Mouse (Mus musculus) small intestine, adult 2 months (tissue): ENCODE results near the gene Rasa4. TPM values are rescaled to one million over a fixed set of nuclear protein-coding genes. Genes with fewer than 3 reads are reported as not detected.
"Not testable (repeated sequence)": the region's sequence is repeated elsewhere in the genome, so short reads cannot be mapped to it uniquely, and the experiment has no call there.

Experiments used
- H3K27ac ChIP-seq: fragments of 200-500 bp; 2 replicates; pipeline ENCODE4 v1.5.1; 2012; ENCODE audit warnings: low read depth, low read length, control low read depth, inconsistent platforms; ENCODE audit not compliant: insufficient read depth
- H3K27me3 ChIP-seq: fragments of 200-500 bp; 2 replicates; pipeline ENCODE4 v1.6.1; 2012; ENCODE audit warnings: mild to moderate bottlenecking, moderate library complexity, low read length, inconsistent platforms; ENCODE audit not compliant: control insufficient read depth, insufficient read depth
- H3K36me3 ChIP-seq: fragments of 200-500 bp; 2 replicates; pipeline ENCODE4 v1.6.1; 2012; ENCODE audit warnings: mild to moderate bottlenecking, low read length, control low read depth, inconsistent platforms; ENCODE audit not compliant: control insufficient read depth, insufficient read depth
- H3K4me1 ChIP-seq: fragments of 200-500 bp; 2 replicates; pipeline ENCODE4 v1.6.1; 2012; ENCODE audit warnings: low read length, inconsistent platforms, mixed read lengths; ENCODE audit not compliant: control insufficient read depth, insufficient read depth, insufficient read length
- H3K4me3 ChIP-seq: fragments of 200-500 bp; 2 replicates; pipeline ENCODE4 v1.5.1; 2012; ENCODE audit warnings: low read depth, mild to moderate bottlenecking, control low read depth, inconsistent platforms, low read length, moderate library complexity
- CTCF ChIP-seq: fragments of 200-500 bp; IDR thresholded peaks from 2 replicates; pipeline ENCODE4 v1.5.1; 2012; ENCODE audit warnings: low read depth, mild to moderate bottlenecking, control low read depth, inconsistent platforms, low read length, moderate library complexity, mixed read lengths; ENCODE audit not compliant: insufficient replicate concordance, insufficient read length; ENCODE audit errors: extremely low read depth
- POLR2A ChIP-seq: fragments of 200-500 bp; IDR thresholded peaks from 2 replicates; pipeline ENCODE4 v1.6.1; 2012; ENCODE audit warnings: low read depth, mild to moderate bottlenecking, control low read depth, inconsistent platforms, low read length, moderate library complexity
- WGBS: fragments of 180-500 bp; shearing (Covaris S2); methylation state at CpG from one replicate; pipeline ENCODE4 v1.1.7; 2018; 5-methylcytosine and 5-hydroxymethylcytosine counted together
- polyA plus RNA-seq: library from polyadenylated mRNA; depleted of rRNA; stranded (reverse); fragments of >200 nt; gene quantifications from 2 replicates; pipeline ENCODE4 v1.2.3, GENCODE M21; 2012

Rasa4 gene
- polyA plus RNA-seq, 1 experiment: 42.8 TPM

DNA sequence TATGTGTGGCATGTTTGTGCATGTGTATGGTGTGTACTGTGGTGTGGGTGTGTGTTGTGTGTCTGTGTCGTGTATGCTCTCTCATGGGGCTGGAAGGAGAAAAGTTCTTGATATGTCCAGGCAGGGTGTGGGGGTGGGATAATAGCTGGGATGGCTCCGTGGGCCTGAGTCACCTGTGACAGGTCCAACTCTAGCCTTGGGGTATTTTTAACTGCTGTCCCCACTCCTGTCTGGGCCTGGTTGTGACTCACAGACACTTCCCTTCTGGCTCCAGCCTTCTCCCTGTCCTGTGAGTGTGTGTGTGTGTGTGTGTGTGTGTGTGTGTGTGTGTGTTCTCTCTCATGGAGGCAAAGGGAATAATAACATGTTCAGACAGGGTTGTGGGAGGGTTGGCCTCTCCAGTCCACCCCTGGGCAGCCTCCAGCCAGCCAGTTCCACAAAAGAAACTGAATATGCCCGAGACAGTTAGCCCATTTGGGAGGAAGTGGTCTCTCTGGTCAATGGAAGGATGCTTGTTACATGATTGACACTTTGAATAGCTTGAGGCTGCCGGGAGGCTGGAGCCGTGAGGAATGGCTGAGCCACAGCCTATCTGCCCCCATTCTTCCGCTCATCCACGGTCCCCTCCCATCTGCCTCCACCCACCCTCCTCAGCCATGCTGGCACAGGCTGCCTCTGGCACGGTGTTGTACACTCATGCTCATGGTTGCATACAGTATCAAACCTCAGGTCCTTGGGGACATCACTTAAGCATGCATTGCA is 10.7 kb downstream of the Rasa4 start:
- 70% methylated on average over 8 of the region's 8 CpGs for WGBS
- TF ChIP-seq CTCF: no peak
- no peak overlapping the region for H3K4me3 ChIP-seq
- no peaks in the 10 kb centered on the region for H3K27me3 ChIP-seq
- H3K36me3 ChIP-seq: peaks cover 5% of the 10 kb centered on the region; the same call in 1 of the 2 replicates
- H3K27ac ChIP-seq: no peak overlapping the region
- H3K4me1 ChIP-seq: peaks cover 2% of the 10 kb centered on the region

DNA sequence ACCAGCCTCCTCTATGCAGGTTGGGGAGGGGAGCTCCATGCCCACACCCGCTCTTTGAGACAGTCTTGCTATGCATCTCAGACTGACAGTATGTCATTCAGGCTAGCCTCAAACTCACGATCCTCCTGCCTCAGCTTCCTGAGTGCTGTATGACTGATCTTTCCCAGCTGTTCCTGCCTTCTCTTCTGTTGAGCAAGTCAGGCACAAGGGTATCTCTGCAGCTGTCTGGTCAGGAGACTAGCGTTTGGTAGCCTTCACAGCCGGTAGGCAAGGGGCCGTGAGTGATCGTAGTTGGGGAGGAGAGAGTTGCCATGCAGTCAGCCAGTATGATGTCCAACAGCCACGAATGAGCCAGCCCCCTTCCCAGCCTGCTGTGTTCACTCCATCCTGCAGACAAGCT is 11.4 kb downstream of the Rasa4 start:
- Histone ChIP-seq H3K4me1 (peaks cover 2% of the 10 kb centered on the region), H3K36me3 (peaks cover 5% of the 10 kb centered on the region; the same call in 1 of the 2 replicates), H3K4me3 (no peak overlapping the region), H3K27ac (no peak overlapping the region), H3K27me3 (no peaks in the 10 kb centered on the region)
- 80% methylated on average over 7 of the region's 7 CpGs for WGBS
- TF ChIP-seq POLR2A (no peak), CTCF (no peak)

DNA sequence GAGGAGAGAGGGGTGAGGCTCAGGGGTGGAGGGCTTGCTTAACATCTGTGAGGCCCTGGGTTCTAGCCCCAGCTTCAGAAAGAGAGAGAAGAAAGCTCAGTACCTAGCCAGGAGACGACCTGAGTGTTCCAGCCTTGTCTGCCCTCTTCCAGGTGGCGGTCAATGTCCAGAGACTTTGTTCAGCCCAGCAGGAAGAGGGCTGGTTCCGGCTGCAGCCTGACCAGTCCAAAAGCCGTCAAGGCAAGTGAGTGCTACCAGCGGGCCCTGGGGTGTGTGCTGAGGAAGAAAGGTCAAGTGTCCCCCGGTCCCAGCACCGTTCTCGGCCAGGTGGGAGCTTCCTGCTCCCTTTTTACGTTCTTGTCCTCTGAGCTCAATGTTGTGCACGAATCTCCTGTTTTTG is 14.8 kb downstream of the Rasa4 start:
- WGBS: 73% methylated on average over 10 of the region's 10 CpGs
- no peaks in the 10 kb centered on the region for H3K36me3 ChIP-seq
- no peak for TF ChIP-seq CTCF
- TF ChIP-seq POLR2A: no peak

DNA sequence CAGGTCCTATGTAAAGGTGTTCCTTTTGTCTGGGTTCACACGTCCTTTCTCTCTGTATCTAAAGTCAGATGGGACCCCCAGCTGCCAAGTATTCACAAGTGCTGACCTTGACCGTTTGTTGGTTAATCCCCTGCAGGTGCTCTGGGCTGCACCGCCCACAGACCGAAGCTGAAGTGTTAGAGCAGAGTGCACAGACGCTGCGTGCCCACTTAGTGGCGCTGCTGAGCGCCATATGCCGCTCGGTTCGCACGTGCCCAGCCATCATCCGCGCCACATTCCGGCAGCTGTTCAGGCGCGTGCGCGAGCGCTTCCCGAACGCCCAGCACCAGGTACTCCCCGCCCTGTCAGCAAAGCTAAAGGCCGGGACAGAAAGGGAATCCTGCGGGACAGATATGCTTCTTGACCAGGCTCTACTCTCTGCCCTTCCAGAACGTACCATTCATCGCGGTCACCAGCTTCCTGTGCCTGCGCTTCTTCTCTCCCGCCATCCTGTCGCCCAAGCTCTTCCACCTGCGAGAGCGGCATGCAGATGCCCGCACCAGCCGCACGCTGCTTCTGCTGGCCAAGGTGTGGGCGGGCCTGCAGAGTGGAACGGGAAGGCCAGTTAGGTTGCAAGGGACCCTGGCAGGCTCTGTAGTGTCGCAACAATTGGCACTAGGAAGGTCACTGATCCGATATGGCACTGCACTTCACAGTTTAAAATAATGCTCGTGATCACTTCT is 18.5 kb downstream of the Rasa4 start:
- H3K27ac ChIP-seq: no peak overlapping the region
- TF ChIP-seq POLR2A (no peak), CTCF (peak; percentile 87)
- 10% methylated on average over 41 of the region's 41 CpGs for WGBS
- peaks cover 11% of the 10 kb centered on the region for H3K4me1 ChIP-seq
- peak overlapping the region; percentile 45 for H3K4me3 ChIP-seq
- no peaks in the 10 kb centered on the region for H3K36me3 ChIP-seq
- H3K27me3 ChIP-seq: no peaks in the 10 kb centered on the region

More for the DNA sequence above, 14.8 kb downstream of the Rasa4 start:
- Histone ChIP-seq H3K4me3 (0 out of 2 replicates have a peak overlapping the region, but pooled peaks have one; percentile 18), H3K27me3 (no peaks in the 10 kb centered on the region), H3K4me1 (peaks cover 9% of the 10 kb centered on the region), H3K27ac (peak overlapping the region; percentile 51; the same call in 1 of the 2 replicates)

DNA sequence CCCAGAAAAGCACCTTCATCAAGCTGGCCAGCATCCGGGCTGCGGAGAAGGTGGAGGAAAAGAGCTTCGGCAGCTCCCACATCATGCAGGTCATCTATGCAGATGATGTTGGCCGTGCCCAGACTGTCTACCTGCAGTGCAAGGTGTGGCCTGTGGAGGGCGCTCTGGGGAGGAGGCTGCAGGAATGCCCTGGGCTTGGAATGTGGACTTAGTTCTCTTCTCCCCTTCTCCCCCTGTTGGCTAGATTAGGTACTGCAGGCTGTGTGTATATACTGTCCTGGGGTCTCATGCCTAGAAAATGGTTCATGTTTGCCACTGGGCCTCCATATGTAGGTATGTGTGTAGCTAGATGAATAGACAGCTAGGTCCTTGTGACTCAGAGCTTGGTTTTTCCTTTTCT is 20.8 kb downstream of the Rasa4 start:
- no peak overlapping the region for H3K4me3 ChIP-seq
- H3K27me3 ChIP-seq: no peaks in the 10 kb centered on the region
- 93% methylated on average over 5 of the region's 5 CpGs for WGBS
- H3K4me1 ChIP-seq: peaks cover 9% of the 10 kb centered on the region
- no peak overlapping the region for H3K27ac ChIP-seq
- H3K36me3 ChIP-seq: no peaks in the 10 kb centered on the region
- peak; percentile 49; the same call in 1 of the 2 replicates for TF ChIP-seq CTCF
- TF ChIP-seq POLR2A: no peak

DNA sequence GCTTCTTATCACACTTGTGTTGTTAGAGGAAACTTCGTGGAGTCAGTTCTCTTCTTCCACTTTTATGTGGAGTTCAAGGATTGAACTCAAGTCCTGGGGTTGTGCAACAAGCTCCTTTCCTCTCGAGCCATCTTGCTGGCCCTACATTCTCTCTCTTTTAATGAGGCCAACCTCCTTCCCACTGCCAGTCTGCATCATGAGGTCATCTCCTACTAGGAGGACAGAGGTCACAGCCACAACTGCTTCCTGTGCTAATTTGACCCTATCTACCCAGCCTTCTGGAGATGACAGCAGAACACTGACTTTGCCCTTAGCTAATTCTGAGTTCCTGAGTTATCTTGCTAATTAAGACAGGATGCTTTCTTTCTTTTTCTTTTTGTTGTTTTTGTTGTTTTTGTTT is 24.8 kb downstream of the Rasa4 start:
- TF ChIP-seq POLR2A: no peak
- no peak for TF ChIP-seq CTCF
- Histone ChIP-seq H3K27ac (no peak overlapping the region), H3K36me3 (no peaks in the 10 kb centered on the region), H3K4me1 (0 out of 2 replicates have a peak, but pooled peaks cover 2% of the 10 kb centered on the region), H3K4me3 (no peak overlapping the region), H3K27me3 (no peaks in the 10 kb centered on the region)
- WGBS: 46% methylated on average over 2 of the region's 2 CpGs

DNA sequence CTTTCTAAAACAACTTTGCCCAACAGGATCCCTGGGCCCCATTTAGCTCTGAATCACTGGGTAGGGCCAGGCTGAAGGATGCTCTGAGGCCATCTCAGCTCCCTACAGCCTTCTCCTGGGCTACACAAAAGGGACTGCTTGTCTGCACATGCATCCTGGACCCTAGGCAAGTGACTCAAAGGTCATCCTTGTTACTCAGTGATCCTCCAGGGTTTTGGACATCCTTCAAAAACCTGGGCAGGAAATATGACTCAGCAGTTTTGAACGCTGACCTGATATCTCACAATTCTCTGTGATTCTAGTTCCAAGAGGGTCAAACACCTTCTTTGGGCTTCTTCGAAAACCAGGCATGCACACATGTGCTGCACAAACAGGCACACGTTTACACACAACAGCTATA is 25.3 kb downstream of the Rasa4 start:
- 61% methylated on average over 3 of the region's 3 CpGs for WGBS
- Histone ChIP-seq H3K4me3 (no peak overlapping the region), H3K27ac (no peak overlapping the region), H3K36me3 (no peaks in the 10 kb centered on the region), H3K27me3 (no peaks in the 10 kb centered on the region), H3K4me1 (0 out of 2 replicates have a peak, but pooled peaks cover 2% of the 10 kb centered on the region)
- TF ChIP-seq POLR2A: no peak
- no peak for TF ChIP-seq CTCF

DNA sequence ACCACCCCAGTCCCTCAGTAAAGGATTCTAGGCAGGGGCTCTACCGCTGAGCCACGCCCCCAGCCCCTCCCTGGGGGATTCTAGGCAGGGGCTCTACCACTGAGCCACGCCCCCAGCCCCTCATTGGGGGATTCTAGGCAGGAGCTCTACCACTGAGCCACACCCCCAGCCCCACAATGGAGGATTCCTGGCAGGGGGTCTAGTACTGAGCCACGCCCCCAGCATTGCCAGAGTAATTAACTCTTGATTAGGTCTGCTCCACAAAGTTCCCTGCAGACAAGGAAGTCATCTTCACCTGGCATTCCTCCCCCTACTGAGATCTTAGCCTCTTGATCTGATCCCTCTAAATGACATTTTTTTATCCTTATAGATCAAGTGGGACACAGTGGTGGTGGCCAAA is 29.8 kb downstream of the Rasa4 start:
- H3K36me3 ChIP-seq, H3K4me3 ChIP-seq: not testable (repeated sequence)
- WGBS: 35% methylated on average over 4 of the region's 4 CpGs

More for the DNA sequence above, 29.8 kb downstream of the Rasa4 start:
- H3K27me3 ChIP-seq, H3K27ac ChIP-seq: not testable (repeated sequence)
- H3K4me1 ChIP-seq: peaks cover 10% of the 10 kb centered on the region; the same call in 1 of the 2 replicates
